Mouse (Mus musculus) mouse embryonic stem cell (cell line): ENCODE measurements around the gene Ces2h.

ENCODE experiments used
- in situ Hi-C, 2 experiments: fragments of 300-500 bp; cut with MboI; formaldehyde crosslinking; loops; 1 replicate in 1 of 2; 3 replicates in 1 of 2; pipeline ENCODE4 v1.14.3; 2019 to 2020; ENCODE audit warnings: low sequenced_read_pairs in 2 of 2, low pct_unique_long_range_greater_than_20kb in 1 of 2, mixed read lengths in 1 of 2; ENCODE audit not compliant: unreplicated experiment in 1 of 2

The Ces2h gene

DNA sequence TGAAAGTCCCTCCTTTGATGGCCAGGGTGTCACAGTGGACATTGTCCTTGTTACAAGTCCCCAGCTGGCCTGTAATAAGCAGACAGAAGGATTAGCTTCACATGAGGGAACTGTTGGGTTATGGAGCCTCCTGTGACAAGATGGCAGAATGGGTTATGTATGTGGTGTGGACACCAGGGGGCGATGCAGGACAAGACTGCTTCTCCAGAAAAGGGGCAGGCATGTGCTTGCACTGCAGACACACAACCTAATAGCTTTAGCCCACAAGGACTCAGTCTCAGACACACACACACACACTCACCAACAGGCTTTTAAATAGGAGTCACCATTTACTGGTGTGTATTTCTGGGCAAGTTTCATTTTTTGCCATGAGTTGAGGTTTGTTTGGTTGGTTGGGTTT lies 66.1 kb downstream of the Ces2h start:
- in situ Hi-C loops = loop anchor here in 1 of 2 experiments (10.0 kb wide), 1 partner anchor 218 kb away; the partner anchor contains the start of gene 4931428F04Rik

DNA sequence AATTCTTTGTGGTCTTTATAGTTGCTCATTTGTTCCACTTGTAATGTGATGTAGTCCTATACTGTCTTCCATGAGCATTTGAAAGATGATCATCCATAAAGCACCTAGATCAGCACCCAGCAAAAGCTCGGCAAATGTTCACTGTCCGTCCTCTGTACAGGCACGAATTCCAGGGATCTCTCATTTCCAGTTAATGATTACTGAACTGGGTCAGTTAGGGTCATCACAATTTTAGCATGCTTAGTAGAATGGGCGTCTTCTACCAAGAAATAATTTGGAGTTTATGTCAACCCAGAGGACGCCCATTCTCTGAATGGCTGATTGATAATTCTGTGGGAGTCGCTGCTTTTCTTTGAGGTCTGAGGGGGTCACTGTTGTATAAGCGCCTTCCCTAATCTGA lies 67.3 kb downstream of the Ces2h start:
- in situ Hi-C loops = loop anchor here in 1 of 2 experiments (10.0 kb wide), 1 partner anchor 217 kb away; the partner anchor contains the start of gene 4931428F04Rik

DNA sequence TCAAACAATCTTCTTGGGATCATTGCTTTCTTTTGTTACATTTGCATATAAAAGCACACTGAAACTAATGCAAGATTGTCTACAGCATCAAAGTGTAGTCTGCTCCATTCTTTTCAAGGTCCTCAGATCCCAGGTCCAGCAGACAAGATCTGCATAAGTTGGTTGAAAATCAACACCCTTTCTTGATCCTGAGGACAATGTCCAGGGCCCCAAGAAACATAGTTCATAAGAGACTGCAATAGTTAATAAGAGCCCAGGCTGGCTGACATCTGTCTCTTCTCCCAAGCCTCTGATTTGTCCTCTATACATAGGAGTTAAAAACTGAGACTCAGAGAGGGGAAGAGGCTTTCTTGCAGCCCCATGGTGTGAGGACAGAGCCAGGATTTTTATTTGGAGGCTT lies 68.3 kb downstream of the Ces2h start:
- in situ Hi-C loops = loop anchor here in 1 of 2 experiments (10.0 kb wide), 1 partner anchor 216 kb away; the partner anchor contains the start of gene 4931428F04Rik
